Mouse (Mus musculus) heart, embryonic 11.5 days (tissue): ENCODE results near the gene Defb36. TPM values are rescaled to one million over a fixed set of nuclear protein-coding genes. Genes with fewer than 3 reads are reported as not detected.

Experiments used
- ATAC-seq: fragments of 200-750 bp; cut with Nextera tagmentation; replicated peaks from 2 replicates; pipeline ENCODE4 v1.8.0; 2017; ENCODE audit warnings: moderate library complexity; ENCODE audit not compliant: insufficient number of reproducible peaks, low FRiP score, low TSS enrichment
- H3K27ac ChIP-seq: fragments of 300-500 bp; sonication (generic); 2 replicates; pipeline ENCODE4 v1.5.1; 2014; ENCODE audit warnings: mild to moderate bottlenecking, low read depth, low read length
- H3K27me3 ChIP-seq: fragments of 300-500 bp; sonication (generic); 2 replicates; pipeline ENCODE4 v1.6.1; 2014; ENCODE audit warnings: mild to moderate bottlenecking, low read length, mixed read lengths; ENCODE audit not compliant: control insufficient read depth, insufficient read depth
- H3K36me3 ChIP-seq: fragments of 300-500 bp; sonication (generic); 2 replicates; pipeline ENCODE4 v1.6.1; 2014; ENCODE audit warnings: mild to moderate bottlenecking, low read length, moderate library complexity, mixed read lengths; ENCODE audit not compliant: control insufficient read depth, insufficient read depth
- H3K4me1 ChIP-seq: fragments of 300-500 bp; sonication (generic); 2 replicates; pipeline ENCODE4 v1.6.1; 2014; ENCODE audit warnings: low read length; ENCODE audit not compliant: control insufficient read depth, insufficient read depth
- H3K4me2 ChIP-seq: fragments of 300-500 bp; sonication (generic); 2 replicates; pipeline ENCODE4 v1.6.1; 2014; ENCODE audit warnings: mild to moderate bottlenecking, moderate library complexity
- H3K4me3 ChIP-seq: fragments of 300-500 bp; sonication (generic); 2 replicates; pipeline ENCODE4 v1.5.1; 2014; ENCODE audit warnings: low read depth, low read length
- H3K9ac ChIP-seq: fragments of 300-500 bp; sonication (generic); 2 replicates; pipeline ENCODE4 v1.6.1; 2014; ENCODE audit warnings: mild to moderate bottlenecking, low read depth, low read length, moderate library complexity
- H3K9me3 ChIP-seq: fragments of 300-500 bp; sonication (generic); replicated peaks from 2 replicates; pipeline ENCODE4 v1.6.1; 2016; ENCODE audit warnings: low read length; ENCODE audit not compliant: control insufficient read depth
- WGBS: fragments of 180-500 bp; shearing (Covaris S2); extraction: QIAGEN DNeasy Blood & Tissue Kit; methylation state at CpG from one replicate; pipeline ENCODE4 v1.1.7; 2014; ENCODE audit not compliant: insufficient replicate concordance; 5-methylcytosine and 5-hydroxymethylcytosine counted together
- polyA plus RNA-seq: library from polyadenylated mRNA; unstranded; fragments of >200 nt; fragmentation: Nextera tagmentation; extraction: Ambion mirVana; gene quantifications from 2 replicates; pipeline ENCODE4 v1.2.1, GENCODE M21; 2014

The Defb36 gene
- polyA plus RNA-seq, 1 experiment from 2014 or later = not detected

DNA sequence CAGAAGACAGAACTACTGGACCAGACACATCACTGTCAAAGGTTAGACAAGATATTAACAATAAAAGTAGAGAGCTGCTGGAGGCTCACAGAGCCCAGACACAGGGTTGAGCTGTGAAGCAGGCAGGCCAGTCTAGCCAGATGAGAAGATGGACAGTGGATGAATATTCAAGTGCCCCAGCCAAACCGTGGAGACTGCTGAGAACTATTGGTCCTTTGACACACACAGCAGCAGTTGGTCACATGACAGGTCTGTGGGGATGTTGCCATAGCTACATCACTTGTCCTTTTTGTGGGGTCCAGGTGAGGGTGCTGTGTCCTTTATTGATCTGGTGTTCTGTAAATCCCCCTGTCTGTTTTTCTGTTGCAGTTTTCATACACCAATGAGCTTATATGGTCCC lies 21.1 kb downstream of the Defb36 start:
- no peak overlapping the region for H3K9ac ChIP-seq
- H3K4me1 ChIP-seq = no peaks in the 10 kb centered on the region; the same call in 1 of the 2 replicates
- H3K4me2 ChIP-seq = no peak overlapping the region
- H3K36me3 ChIP-seq = no peaks in the 10 kb centered on the region
- ATAC-seq = no peak
- no peaks in the 10 kb centered on the region for H3K9me3 ChIP-seq
- H3K4me3 ChIP-seq = no peak overlapping the region
- peaks cover 33% of the 10 kb centered on the region for H3K27me3 ChIP-seq
- H3K27ac ChIP-seq = no peak overlapping the region
- WGBS = 11% methylated on average over 1 of the region's 1 CpGs

DNA sequence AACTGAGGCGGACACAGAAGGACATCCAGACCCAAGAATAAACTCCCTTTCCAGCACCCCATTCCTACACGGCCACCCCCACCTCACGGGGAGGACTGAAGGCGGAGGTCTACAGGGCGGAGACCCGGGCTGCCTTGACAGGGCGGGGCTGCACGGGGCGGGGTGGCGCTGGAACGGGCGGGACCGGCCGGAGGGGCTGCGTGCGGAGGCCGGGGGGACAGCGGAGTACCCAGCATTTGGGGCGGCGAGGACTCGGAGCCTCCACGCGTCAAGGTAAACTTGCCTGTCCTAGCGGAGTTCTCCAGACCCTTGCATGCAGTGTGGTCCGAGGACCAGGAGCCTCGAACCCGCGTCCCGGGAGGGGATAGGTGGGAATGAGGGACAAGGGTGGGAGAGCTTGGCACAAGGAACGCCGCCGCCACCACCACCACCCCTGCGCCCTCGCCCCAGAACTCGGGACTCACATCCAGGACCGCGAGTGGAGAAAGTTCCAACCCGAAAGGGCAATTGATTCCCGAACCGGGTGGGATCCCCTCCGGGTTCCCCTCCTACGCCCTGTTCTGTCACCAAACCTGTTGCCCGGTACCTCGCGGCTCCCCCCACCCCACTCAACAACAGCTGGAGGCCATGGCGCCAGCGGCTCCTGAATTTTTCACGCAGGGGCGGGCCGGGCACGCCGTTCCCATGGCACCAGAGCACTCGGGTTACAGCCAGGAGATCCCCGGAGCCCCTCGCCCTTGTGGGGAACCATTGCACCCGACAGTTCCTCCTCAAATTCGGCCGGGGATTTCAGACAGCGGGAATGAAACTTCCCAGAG lies 22.9 kb downstream of the Defb36 start, which contains the start of gene Rem1:
Gene Rem1, plus strand, starts transcription at position 178 of the 818 bp plus-strand sequence.
- peak within 1 kb of the TSS; percentile 51 for H3K4me3 ChIP-seq
- H3K4me1 ChIP-seq = no peaks in the 10 kb centered on the region; the same call in 1 of the 2 replicates
- no peak within 1 kb of the TSS for H3K27ac ChIP-seq
- no peaks in the 10 kb centered on the region for H3K36me3 ChIP-seq
- peak; percentile 33; the same call in 1 of the 2 replicates for ATAC-seq
- WGBS = 1% methylated on average over 59 of the region's 59 CpGs
- H3K9me3 ChIP-seq = no peaks in the 10 kb centered on the region
- H3K4me2 ChIP-seq = peak within 1 kb of the TSS; percentile 94
- peaks cover 33% of the 10 kb centered on the region for H3K27me3 ChIP-seq
- H3K9ac ChIP-seq = peak within 1 kb of the TSS; percentile 65

DNA sequence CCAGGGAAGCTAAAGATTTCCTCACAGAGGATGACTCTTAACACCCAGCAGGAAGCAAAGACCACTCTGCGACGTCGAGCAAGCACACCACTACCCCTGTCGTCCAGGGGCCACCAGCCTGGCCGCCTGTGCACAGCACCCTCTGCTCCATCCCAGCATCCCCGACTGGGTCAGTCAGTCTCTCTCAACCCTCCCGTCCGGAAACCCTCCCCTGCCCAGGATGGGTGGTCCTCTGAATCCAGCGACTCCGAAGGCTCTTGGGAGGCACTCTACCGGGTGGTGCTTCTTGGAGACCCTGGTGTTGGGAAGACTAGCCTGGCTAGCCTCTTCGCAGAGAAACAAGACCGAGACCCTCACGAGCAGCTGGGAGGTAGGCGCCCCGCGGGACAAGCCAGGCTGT lies 23.9 kb downstream of the Defb36 start:
- no peak overlapping the region for H3K4me3 ChIP-seq
- ATAC-seq = no peak
- H3K36me3 ChIP-seq = no peaks in the 10 kb centered on the region
- no peak overlapping the region for H3K27ac ChIP-seq
- H3K9ac ChIP-seq = no peak overlapping the region
- no peaks in the 10 kb centered on the region for H3K9me3 ChIP-seq
- WGBS = 37% methylated on average over 17 of the region's 17 CpGs
- H3K27me3 ChIP-seq = peaks cover 35% of the 10 kb centered on the region
- peaks cover 4% of the 10 kb centered on the region for H3K4me1 ChIP-seq
- H3K4me2 ChIP-seq = peak overlapping the region; percentile 94; the same call in 1 of the 2 replicates

DNA sequence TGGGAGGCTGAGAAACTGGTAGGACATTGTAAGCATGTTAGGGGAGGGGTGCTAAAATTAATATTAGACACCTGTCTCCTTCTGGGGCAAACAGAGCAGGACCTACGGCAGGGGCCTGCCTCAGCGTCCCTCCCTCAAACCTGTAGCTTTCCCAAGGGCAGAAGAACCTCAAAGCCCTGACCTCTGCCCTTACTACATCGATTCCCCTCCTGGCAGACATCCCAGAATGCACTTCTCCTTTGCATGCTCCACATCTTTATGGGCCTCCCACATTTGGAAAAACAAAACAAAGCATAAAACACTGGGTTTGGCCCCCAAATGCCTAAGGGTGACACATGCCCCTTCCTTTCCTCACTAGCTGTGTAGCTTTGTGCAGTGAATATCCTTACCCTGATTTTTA lies 25.1 kb downstream of the Defb36 start:
- H3K9ac ChIP-seq = no peak overlapping the region
- no peak for ATAC-seq
- H3K4me3 ChIP-seq = no peak overlapping the region
- H3K4me1 ChIP-seq = peaks cover 12% of the 10 kb centered on the region
- 62% methylated on average over 3 of the region's 3 CpGs for WGBS
- H3K36me3 ChIP-seq = no peaks in the 10 kb centered on the region
- no peaks in the 10 kb centered on the region for H3K9me3 ChIP-seq
- H3K27ac ChIP-seq = no peak overlapping the region
- peaks cover 35% of the 10 kb centered on the region for H3K27me3 ChIP-seq
- H3K4me2 ChIP-seq = no peak overlapping the region

DNA sequence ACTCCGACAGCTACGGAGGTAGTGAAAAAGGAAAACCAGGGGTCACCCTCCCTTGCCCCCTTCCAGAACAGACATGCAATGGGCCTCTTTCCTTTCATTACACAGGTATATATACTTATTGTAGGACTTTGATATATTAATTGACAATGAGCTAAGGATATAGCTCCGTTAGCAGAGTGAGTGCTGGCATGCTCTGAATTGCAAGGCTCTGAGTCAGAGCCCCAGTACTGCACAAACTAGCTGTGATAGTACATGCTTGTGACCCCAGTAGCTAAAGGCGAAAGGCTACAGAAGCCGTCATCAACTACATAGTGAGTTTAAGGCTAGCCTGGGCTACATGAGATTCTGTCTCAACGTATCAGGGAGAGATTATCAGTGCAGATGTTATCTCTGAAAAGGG lies 25.8 kb downstream of the Defb36 start:
- ATAC-seq = no peak
- Histone ChIP-seq H3K4me1 (peaks cover 12% of the 10 kb centered on the region), H3K27me3 (peaks cover 35% of the 10 kb centered on the region), H3K36me3 (no peaks in the 10 kb centered on the region), H3K9ac (no peak overlapping the region), H3K4me3 (no peak overlapping the region), H3K9me3 (no peaks in the 10 kb centered on the region), H3K4me2 (no peak overlapping the region), H3K27ac (no peak overlapping the region)
- 72% methylated on average over 6 of the region's 6 CpGs for WGBS

DNA sequence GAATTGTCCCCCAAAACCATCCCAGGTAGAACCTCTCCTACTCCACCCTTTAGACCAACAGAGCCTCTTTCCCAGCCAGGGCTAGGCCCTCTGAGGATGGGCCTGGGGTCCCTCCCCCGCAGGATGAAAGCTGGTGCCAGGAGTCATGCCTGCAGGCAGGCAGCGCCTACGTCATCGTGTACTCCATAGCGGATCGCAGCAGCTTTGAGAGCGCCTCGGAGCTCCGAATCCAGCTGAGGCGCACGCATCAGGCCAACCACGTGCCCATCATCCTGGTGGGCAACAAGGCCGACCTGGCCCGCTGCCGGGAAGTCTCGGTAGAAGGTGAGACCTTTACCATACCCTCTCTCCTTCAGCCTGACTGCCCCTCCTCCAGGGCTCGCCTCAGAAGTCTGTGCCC lies 29.2 kb downstream of the Defb36 start:
- Histone ChIP-seq H3K36me3 (no peaks in the 10 kb centered on the region), H3K9ac (peak overlapping the region; percentile 56; the same call in 1 of the 2 replicates), H3K4me2 (peak overlapping the region; percentile 58), H3K4me3 (0 out of 2 replicates have a peak overlapping the region, but pooled peaks have one; percentile 23), H3K27me3 (peaks cover 10% of the 10 kb centered on the region), H3K4me1 (peaks cover 22% of the 10 kb centered on the region), H3K9me3 (no peaks in the 10 kb centered on the region), H3K27ac (peak overlapping the region; percentile 50; the same call in 1 of the 2 replicates)
- ATAC-seq = no peak
- 14% methylated on average over 17 of the region's 17 CpGs for WGBS

DNA sequence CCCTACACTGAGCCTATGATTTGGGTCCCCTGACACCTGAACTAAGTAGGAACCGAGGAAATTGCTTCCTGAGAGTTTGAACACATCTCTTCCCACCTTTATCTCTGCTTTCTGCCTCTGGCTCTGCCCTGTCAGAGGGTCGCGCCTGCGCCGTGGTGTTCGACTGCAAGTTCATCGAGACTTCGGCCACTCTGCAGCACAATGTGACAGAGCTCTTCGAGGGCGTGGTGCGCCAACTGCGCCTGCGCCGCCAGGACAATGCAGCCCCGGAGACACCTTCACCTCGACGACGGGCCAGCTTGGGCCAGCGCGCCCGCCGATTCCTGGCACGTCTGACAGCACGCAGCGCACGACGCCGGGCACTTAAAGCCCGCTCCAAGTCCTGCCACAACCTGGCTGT lies 30.2 kb downstream of the Defb36 start:
- no peak overlapping the region for H3K4me2 ChIP-seq
- WGBS = 55% methylated on average over 29 of the region's 29 CpGs
- no peaks in the 10 kb centered on the region for H3K9me3 ChIP-seq
- peaks cover 22% of the 10 kb centered on the region for H3K4me1 ChIP-seq
- no peak overlapping the region for H3K4me3 ChIP-seq
- no peak overlapping the region for H3K9ac ChIP-seq
- no peaks in the 10 kb centered on the region for H3K36me3 ChIP-seq
- ATAC-seq = no peak
- H3K27ac ChIP-seq = no peak overlapping the region
- 0 out of 2 replicates have a peak, but pooled peaks cover 2% of the 10 kb centered on the region for H3K27me3 ChIP-seq

DNA sequence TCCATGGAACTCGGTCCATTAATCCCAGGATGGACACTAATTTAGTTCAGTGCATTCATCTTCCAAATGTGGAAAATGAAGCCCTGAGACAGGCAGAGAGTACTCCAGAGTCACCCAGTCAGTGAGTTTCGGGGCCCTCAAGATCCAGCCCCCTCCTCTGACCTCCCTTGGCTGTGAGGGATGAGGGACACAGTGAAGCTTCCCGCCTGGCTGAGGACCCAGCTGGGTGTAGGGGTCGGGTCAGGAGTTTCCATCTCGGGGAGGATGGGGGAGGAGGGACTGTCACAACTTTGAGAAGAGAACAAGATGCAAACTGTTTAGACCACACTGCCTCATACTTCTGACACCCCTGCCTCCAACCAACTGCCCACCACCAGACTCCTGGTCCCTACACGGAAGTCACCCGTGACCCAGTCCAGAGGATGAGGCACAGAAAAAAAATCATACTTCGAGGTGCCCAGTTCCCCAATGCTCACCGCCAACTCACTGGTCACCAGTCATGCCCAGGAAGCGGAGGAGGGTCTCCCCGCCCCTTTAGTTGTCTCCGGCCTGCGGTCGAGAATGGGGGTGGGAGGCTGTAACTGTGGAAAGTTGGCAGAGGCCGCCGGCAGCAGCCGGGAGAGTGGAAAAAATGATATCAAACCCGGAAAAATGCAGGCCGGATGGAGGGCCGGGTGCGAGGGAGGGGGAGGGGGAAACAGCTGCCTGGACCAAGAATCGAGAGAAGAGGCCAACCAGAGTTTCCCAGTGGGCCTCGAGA lies 32.3 kb downstream of the Defb36 start:
- ATAC-seq = peak; percentile 43
- Histone ChIP-seq H3K4me3 (no peak overlapping the region), H3K9ac (peak overlapping the region; percentile 44; the same call in 1 of the 2 replicates), H3K4me2 (peak overlapping the region; percentile 23; the same call in 1 of the 2 replicates), H3K27me3 (0 out of 2 replicates have a peak, but pooled peaks cover 2% of the 10 kb centered on the region), H3K36me3 (no peaks in the 10 kb centered on the region), H3K27ac (peak overlapping the region; percentile 88), H3K4me1 (peaks cover 26% of the 10 kb centered on the region), H3K9me3 (no peaks in the 10 kb centered on the region)
- 46% methylated on average over 23 of the region's 23 CpGs for WGBS
